Mouse (Mus musculus): ENCODE data around the gene Ier3.

Ier3 gene

GRCm38 (mm10) chr17:35810900-35811648 lies 10.4 kb upstream of the Ier3 start:
- DNase-seq (ENCODE audit: low spot score in 2 of 2) = no peak

- no peak for DNase-seq (ENCODE audit: low spot score in 2 of 2)
These were observed 9.2 kb upstream of the Ier3 start for GRCm38 (mm10) chr17:35812307-35812706.

GRCm38 (mm10) chr17:35812736-35813135 lies 8.7 kb upstream of the Ier3 start:
- DNase-seq (ENCODE audit: low spot score in 2 of 2) = no peak

GRCm38 (mm10) chr17:35813245-35813647 lies 8.2 kb upstream of the Ier3 start:
- DNase-seq (ENCODE audit: low spot score in 2 of 2) = peak in 1 of 2 experiments; percentile 42

- DNase-seq (ENCODE audit: low spot score in 2 of 2) = no peak
These were observed 7.8 kb upstream of the Ier3 start for GRCm38 (mm10) chr17:35813653-35814052.

- no peak for DNase-seq (ENCODE audit: low spot score in 2 of 2)
These were observed 6.8 kb upstream of the Ier3 start for GRCm38 (mm10) chr17:35814678-35815077.

- no peak for DNase-seq (ENCODE audit: low spot score in 2 of 2)
These were observed 5.6 kb upstream of the Ier3 start for GRCm38 (mm10) chr17:35815836-35816235.

- DNase-seq (ENCODE audit: low spot score in 2 of 2) = no peak
These were observed 4.8 kb upstream of the Ier3 start for GRCm38 (mm10) chr17:35816686-35817085.

- no peak for DNase-seq (ENCODE audit: low spot score in 2 of 2)
These were observed 4.3 kb upstream of the Ier3 start for GRCm38 (mm10) chr17:35817226-35817625.

GRCm38 (mm10) chr17:35820111-35820510 lies 1.4 kb upstream of the Ier3 start:
- DNase-seq (ENCODE audit: low spot score in 2 of 2) = no peak

- DNase-seq (ENCODE audit: low spot score in 2 of 2) = no peak
These were observed 1.1 kb downstream of the Ier3 start for GRCm38 (mm10) chr17:35822564-35822963.

GRCm38 (mm10) chr17:35822964-35823937 lies 1.8 kb downstream of the Ier3 start, which contains the start of gene Flot1:
TSS of gene Flot1 (plus strand) at chr17:35823230.
- peak; percentile 70 to 81 for DNase-seq (ENCODE audit: low spot score in 2 of 2)

- no peak for DNase-seq (ENCODE audit: low spot score in 2 of 2)
These were observed 2.9 kb downstream of the Ier3 start for GRCm38 (mm10) chr17:35824402-35824801.

- DNase-seq (ENCODE audit: low spot score in 2 of 2) = no peak
These were observed 3.8 kb downstream of the Ier3 start for GRCm38 (mm10) chr17:35825109-35825850.

GRCm38 (mm10) chr17:35829737-35830136 lies 8.3 kb downstream of the Ier3 start:
- DNase-seq (ENCODE audit: low spot score in 2 of 2) = peak; percentile 88 to 90

GRCm38 (mm10) chr17:35832400-35833238 lies 11.1 kb downstream of the Ier3 start:
- no peak for DNase-seq (ENCODE audit: low spot score in 2 of 2)

GRCm38 (mm10) chr17:35833239-35833751 lies 11.8 kb downstream of the Ier3 start:
- DNase-seq (ENCODE audit: low spot score in 2 of 2) = no peak

- DNase-seq (ENCODE audit: low spot score in 2 of 2) = no peak
These were observed 12.4 kb downstream of the Ier3 start for GRCm38 (mm10) chr17:35833894-35834293.

GRCm38 (mm10) chr17:35834696-35835422 lies 13.4 kb downstream of the Ier3 start:
- peak in 1 of 2 experiments; percentile 56 for DNase-seq (ENCODE audit: low spot score in 2 of 2)
